Mouse (Mus musculus) stomach, embryonic 16.5 days (tissue): ENCODE measurements at regions not wholly inside any gene's neighbourhood (a gene's known extent, or its start where the extent isn't known, plus 50 kb on each side); places are given as distances from the start of the nearest gene placed in this dataset.

Experiments
- ATAC-seq: fragments of 200-750 bp; cut with Nextera tagmentation; 2 replicates; pipeline ENCODE4 v1.8.0; 2017; ENCODE audit warnings: moderate number of reproducible peaks, moderate TSS enrichment; ENCODE audit not compliant: insufficient read depth, low FRiP score
- H3K27ac ChIP-seq: fragments of 300-500 bp; sonication (generic); 2 replicates; pipeline ENCODE4 v1.5.1; 2014; ENCODE audit warnings: low read length
- H3K27me3 ChIP-seq: fragments of 300-500 bp; sonication (generic); 2 replicates; pipeline ENCODE4 v1.6.1; 2014; ENCODE audit warnings: low read length, control low read depth, mixed read lengths; ENCODE audit not compliant: control insufficient read depth, insufficient read depth
- H3K36me3 ChIP-seq: fragments of 300-500 bp; sonication (generic); 2 replicates; pipeline ENCODE4 v1.6.1; 2014; ENCODE audit warnings: low read length; ENCODE audit not compliant: control insufficient read depth, insufficient read depth
- H3K4me1 ChIP-seq: fragments of 300-500 bp; sonication (generic); 2 replicates; pipeline ENCODE4 v1.6.1; 2014; ENCODE audit warnings: low read length, control low read depth, mixed read lengths; ENCODE audit not compliant: control insufficient read depth, insufficient read depth
- H3K4me2 ChIP-seq: fragments of 300-500 bp; sonication (generic); 2 replicates; pipeline ENCODE4 v1.6.1; 2014; ENCODE audit warnings: low read depth, low read length, mixed read lengths
- H3K4me3 ChIP-seq: fragments of 300-500 bp; sonication (generic); replicated peaks from 2 replicates; pipeline ENCODE4 v1.5.1; 2014; ENCODE audit warnings: mild to moderate bottlenecking, low read length
- H3K9ac ChIP-seq: fragments of 300-500 bp; sonication (generic); 2 replicates; pipeline ENCODE4 v1.6.1; 2014; ENCODE audit warnings: low read length
- H3K9me3 ChIP-seq: fragments of 300-500 bp; sonication (generic); replicated peaks from 2 replicates; pipeline ENCODE4 v1.6.1; 2016; ENCODE audit warnings: low read length, control low read depth; ENCODE audit not compliant: control insufficient read depth
- WGBS: fragments of 180-500 bp; shearing (Covaris S2); extraction: QIAGEN DNeasy Blood & Tissue Kit; methylation state at CpG from one replicate; pipeline ENCODE4 v1.1.7; 2014; 5-methylcytosine and 5-hydroxymethylcytosine counted together

GRCm38 (mm10) chr10:99533468-99533867, 226.0 kb downstream of the Csl start:
- Histone ChIP-seq H3K27me3 (no peaks in the 10 kb centered on the region), H3K27ac (peak overlapping the region; percentile 34), H3K9ac (0 out of 2 replicates have a peak overlapping the region, but pooled peaks have one; percentile 5), H3K4me3 (no peak overlapping the region), H3K36me3 (no peaks in the 10 kb centered on the region), H3K4me1 (peaks cover 14% of the 10 kb centered on the region), H3K4me2 (no peak overlapping the region), H3K9me3 (no peaks in the 10 kb centered on the region)
- 55% methylated on average over 4 of the region's 4 CpGs for WGBS
- no peak for ATAC-seq

- H3K27ac ChIP-seq: no peak overlapping the region; the same call in 1 of the 2 replicates
- ATAC-seq: no peak
- peaks cover 14% of the 10 kb centered on the region for H3K4me1 ChIP-seq
- no peak overlapping the region for H3K9ac ChIP-seq
- no peaks in the 10 kb centered on the region for H3K27me3 ChIP-seq
- no peak overlapping the region for H3K4me2 ChIP-seq
- no peaks in the 10 kb centered on the region for H3K9me3 ChIP-seq
- H3K4me3 ChIP-seq: no peak overlapping the region
- no peaks in the 10 kb centered on the region for H3K36me3 ChIP-seq
- WGBS: 33% methylated on average over 7 of the region's 7 CpGs
These were observed 225.2 kb downstream of the Csl start for GRCm38 (mm10) chr10:99534237-99534636.

- WGBS: 55% methylated on average over 5 of the region's 5 CpGs
- Histone ChIP-seq H3K4me2 (no peak overlapping the region), H3K9me3 (no peaks in the 10 kb centered on the region), H3K27ac (no peak overlapping the region), H3K27me3 (no peaks in the 10 kb centered on the region), H3K4me1 (peaks cover 5% of the 10 kb centered on the region; the same call in 1 of the 2 replicates), H3K9ac (no peak overlapping the region), H3K4me3 (no peak overlapping the region), H3K36me3 (no peaks in the 10 kb centered on the region)
- ATAC-seq: no peak
These were observed 220.8 kb downstream of the Csl start for GRCm38 (mm10) chr10:99538639-99539038.

- no peak overlapping the region for H3K27ac ChIP-seq
- no peak overlapping the region for H3K4me3 ChIP-seq
- H3K9ac ChIP-seq: no peak overlapping the region
- H3K9me3 ChIP-seq: no peaks in the 10 kb centered on the region
- no peaks in the 10 kb centered on the region for H3K36me3 ChIP-seq
- no peak overlapping the region for H3K4me2 ChIP-seq
- no peaks in the 10 kb centered on the region for H3K27me3 ChIP-seq
- H3K4me1 ChIP-seq: no peaks in the 10 kb centered on the region
- no peak for ATAC-seq
- WGBS: 84% methylated on average over 4 of the region's 4 CpGs
These were observed 207.1 kb downstream of the Csl start for GRCm38 (mm10) chr10:99552373-99552772.

- H3K4me1 ChIP-seq: no peaks in the 10 kb centered on the region
- no peak for ATAC-seq
- no peak overlapping the region for H3K4me3 ChIP-seq
- no peaks in the 10 kb centered on the region for H3K27me3 ChIP-seq
- no peak overlapping the region for H3K4me2 ChIP-seq
- no peaks in the 10 kb centered on the region for H3K9me3 ChIP-seq
- H3K9ac ChIP-seq: no peak overlapping the region
- no peaks in the 10 kb centered on the region for H3K36me3 ChIP-seq
- 88% methylated on average over 12 of the region's 12 CpGs for WGBS
- no peak overlapping the region for H3K27ac ChIP-seq
These were observed 206.5 kb downstream of the Csl start for GRCm38 (mm10) chr10:99552836-99553540.

- no peak overlapping the region for H3K27ac ChIP-seq
- no peak for ATAC-seq
- WGBS: 83% methylated on average over 2 of the region's 2 CpGs
- H3K4me1 ChIP-seq: no peaks in the 10 kb centered on the region
- H3K36me3 ChIP-seq: no peaks in the 10 kb centered on the region
- H3K4me2 ChIP-seq: no peak overlapping the region
- H3K9me3 ChIP-seq: no peaks in the 10 kb centered on the region
- H3K4me3 ChIP-seq: no peak overlapping the region
- no peaks in the 10 kb centered on the region for H3K27me3 ChIP-seq
- no peak overlapping the region for H3K9ac ChIP-seq
These were observed 204.4 kb downstream of the Csl start for GRCm38 (mm10) chr10:99555021-99555420.

GRCm38 (mm10) chr10:99555658-99556352, 203.7 kb downstream of the Csl start:
- no peaks in the 10 kb centered on the region for H3K36me3 ChIP-seq
- peak overlapping the region; percentile 39; the same call in 1 of the 2 replicates for H3K27ac ChIP-seq
- peak overlapping the region; percentile 28 for H3K4me2 ChIP-seq
- H3K4me1 ChIP-seq: no peaks in the 10 kb centered on the region
- peak; percentile 73 for ATAC-seq
- H3K9ac ChIP-seq: no peak overlapping the region
- 42% methylated on average over 12 of the region's 12 CpGs for WGBS
- no peak overlapping the region for H3K4me3 ChIP-seq
- no peaks in the 10 kb centered on the region for H3K9me3 ChIP-seq
- H3K27me3 ChIP-seq: no peaks in the 10 kb centered on the region

GRCm38 (mm10) chr10:99556353-99557036, 203.0 kb downstream of the Csl start:
- Histone ChIP-seq H3K9me3 (no peaks in the 10 kb centered on the region), H3K4me3 (no peak overlapping the region), H3K27me3 (no peaks in the 10 kb centered on the region), H3K4me2 (peak overlapping the region; percentile 28), H3K36me3 (no peaks in the 10 kb centered on the region), H3K4me1 (no peaks in the 10 kb centered on the region), H3K9ac (no peak overlapping the region), H3K27ac (no peak overlapping the region)
- peak; percentile 33; the same call in 1 of the 2 replicates for ATAC-seq
- WGBS: 35% methylated on average over 11 of the region's 11 CpGs

GRCm38 (mm10) chr10:99558656-99559055, 200.8 kb downstream of the Csl start:
- no peak overlapping the region for H3K4me2 ChIP-seq
- H3K4me1 ChIP-seq: no peaks in the 10 kb centered on the region
- 88% methylated on average over 5 of the region's 5 CpGs for WGBS
- no peak overlapping the region for H3K4me3 ChIP-seq
- no peak overlapping the region for H3K27ac ChIP-seq
- ATAC-seq: no peak
- no peaks in the 10 kb centered on the region for H3K27me3 ChIP-seq
- no peak overlapping the region for H3K9ac ChIP-seq
- H3K9me3 ChIP-seq: no peaks in the 10 kb centered on the region
- H3K36me3 ChIP-seq: no peaks in the 10 kb centered on the region
